Mouse (Mus musculus): ENCODE results near the gene Reps1. TPM values are rescaled to one million over a fixed set of nuclear protein-coding genes. Genes with fewer than 3 reads are reported as not detected.
"Not testable (repeated sequence)": the region's sequence is repeated elsewhere in the genome, so short reads cannot be mapped to it uniquely, and the experiment has no call there.

Reps1 gene
- polyA plus RNA-seq, 1 experiment from 2014 or later, result 40.3 TPM

GRCm38 (mm10) chr10:18138853-18139503, 83.3 kb downstream of the Reps1 start:
- not testable (repeated sequence) for H3K9me3 ChIP-seq (ENCODE audit: control insufficient read depth, low read length); H3K4me3 ChIP-seq (ENCODE audit: low read depth, low read length); H3K36me3 ChIP-seq (ENCODE audit: control insufficient read depth, insufficient read depth, low read length); DNase-seq (ENCODE audit: low spot score); H3K27ac ChIP-seq (ENCODE audit: low read depth, low read length); H3K27me3 ChIP-seq (ENCODE audit: control insufficient read depth, insufficient read depth, low read length); H3K4me1 ChIP-seq (ENCODE audit: control insufficient read depth, insufficient read depth, low read length); H3K9ac ChIP-seq (ENCODE audit: low read length); H3K4me2 ChIP-seq (ENCODE audit: low read depth)
- peak; percentile 23; the same call in 1 of the 2 replicates for ATAC-seq (ENCODE audit: insufficient read depth, low FRiP score, low TSS enrichment)
- WGBS, result 79% methylated on average over 10 of the region's 26 CpGs

- DNase-seq (ENCODE audit: low spot score), result no peak
- 89% methylated on average over 5 of the region's 5 CpGs for WGBS
- H3K27ac ChIP-seq (ENCODE audit: low read depth, low read length), result no peak overlapping the region
Measured at GRCm38 (mm10) chr10:18139615-18140014, 84.0 kb downstream of the Reps1 start.

GRCm38 (mm10) chr10:18141389-18141788, 85.7 kb downstream of the Reps1 start:
- Histone ChIP-seq H3K4me3 (ENCODE audit: low read depth, low read length) (no peak overlapping the region), H3K36me3 (ENCODE audit: control insufficient read depth, insufficient read depth, low read length) (no peaks in the 10 kb centered on the region), H3K9me3 (ENCODE audit: control insufficient read depth, low read length) (no peaks in the 10 kb centered on the region), H3K27ac (ENCODE audit: low read depth, low read length) (no peak overlapping the region), H3K4me2 (ENCODE audit: low read depth) (no peak overlapping the region), H3K4me1 (ENCODE audit: control insufficient read depth, insufficient read depth, low read length) (no peaks in the 10 kb centered on the region), H3K9ac (ENCODE audit: low read length) (no peak overlapping the region), H3K27me3 (ENCODE audit: control insufficient read depth, insufficient read depth, low read length) (no peaks in the 10 kb centered on the region)
- WGBS, result 91% methylated on average over 2 of the region's 2 CpGs
- DNase-seq (ENCODE audit: low spot score), result no peak
- ATAC-seq (ENCODE audit: insufficient read depth, low FRiP score, low TSS enrichment), result no peak

More at GRCm38 (mm10) chr10:18139615-18140014, 84.0 kb downstream of the Reps1 start:
- Histone ChIP-seq H3K4me2 (ENCODE audit: low read depth) (peak overlapping the region; percentile 17), H3K9ac (ENCODE audit: low read length) (no peak overlapping the region), H3K27me3 (ENCODE audit: control insufficient read depth, insufficient read depth, low read length) (no peaks in the 10 kb centered on the region), H3K4me3 (ENCODE audit: low read depth, low read length) (no peak overlapping the region), H3K36me3 (ENCODE audit: control insufficient read depth, insufficient read depth, low read length) (no peaks in the 10 kb centered on the region), H3K9me3 (ENCODE audit: control insufficient read depth, low read length) (no peaks in the 10 kb centered on the region), H3K4me1 (ENCODE audit: control insufficient read depth, insufficient read depth, low read length) (no peaks in the 10 kb centered on the region)
- 0 out of 2 replicates have a peak, but pooled peaks have one; percentile 38 for ATAC-seq (ENCODE audit: insufficient read depth, low FRiP score, low TSS enrichment)

GRCm38 (mm10) chr10:18142231-18142630, 86.6 kb downstream of the Reps1 start:
- no peak overlapping the region for H3K4me3 ChIP-seq (ENCODE audit: low read depth, low read length)
- no peaks in the 10 kb centered on the region for H3K36me3 ChIP-seq (ENCODE audit: control insufficient read depth, insufficient read depth, low read length)
- WGBS, result 84% methylated on average over 6 of the region's 6 CpGs
- ATAC-seq (ENCODE audit: insufficient read depth, low FRiP score, low TSS enrichment) (no peak), DNase-seq (ENCODE audit: low spot score) (no peak)
- no peaks in the 10 kb centered on the region for H3K4me1 ChIP-seq (ENCODE audit: control insufficient read depth, insufficient read depth, low read length)
- H3K9ac ChIP-seq (ENCODE audit: low read length), result no peak overlapping the region
- H3K27me3 ChIP-seq (ENCODE audit: control insufficient read depth, insufficient read depth, low read length), result no peaks in the 10 kb centered on the region
- H3K9me3 ChIP-seq (ENCODE audit: control insufficient read depth, low read length), result no peaks in the 10 kb centered on the region
- no peak overlapping the region for H3K4me2 ChIP-seq (ENCODE audit: low read depth)
- no peak overlapping the region for H3K27ac ChIP-seq (ENCODE audit: low read depth, low read length)

- H3K4me1 ChIP-seq (ENCODE audit: control insufficient read depth, insufficient read depth, low read length), result no peaks in the 10 kb centered on the region
- H3K4me3 ChIP-seq (ENCODE audit: low read depth, low read length), result no peak overlapping the region
- no peak overlapping the region for H3K27ac ChIP-seq (ENCODE audit: low read depth, low read length)
- ATAC-seq (ENCODE audit: insufficient read depth, low FRiP score, low TSS enrichment) (no peak), DNase-seq (ENCODE audit: low spot score) (no peak)
- H3K9ac ChIP-seq (ENCODE audit: low read length), result no peak overlapping the region
- no peak overlapping the region for H3K4me2 ChIP-seq (ENCODE audit: low read depth)
- WGBS, result 84% methylated on average over 3 of the region's 3 CpGs
- no peaks in the 10 kb centered on the region for H3K36me3 ChIP-seq (ENCODE audit: control insufficient read depth, insufficient read depth, low read length)
- no peaks in the 10 kb centered on the region for H3K27me3 ChIP-seq (ENCODE audit: control insufficient read depth, insufficient read depth, low read length)
- H3K9me3 ChIP-seq (ENCODE audit: control insufficient read depth, low read length), result no peaks in the 10 kb centered on the region
Measured at GRCm38 (mm10) chr10:18147224-18147623, 91.6 kb downstream of the Reps1 start.

GRCm38 (mm10) chr10:18162435-18162971, 106.8 kb downstream of the Reps1 start:
- Histone ChIP-seq H3K27me3 (ENCODE audit: control insufficient read depth, insufficient read depth, low read length) (no peaks in the 10 kb centered on the region), H3K9me3 (ENCODE audit: control insufficient read depth, low read length) (no peaks in the 10 kb centered on the region), H3K4me2 (ENCODE audit: low read depth) (no peak overlapping the region), H3K9ac (ENCODE audit: low read length) (no peak overlapping the region), H3K36me3 (ENCODE audit: control insufficient read depth, insufficient read depth, low read length) (no peaks in the 10 kb centered on the region), H3K4me3 (ENCODE audit: low read depth, low read length) (no peak overlapping the region), H3K27ac (ENCODE audit: low read depth, low read length) (no peak overlapping the region), H3K4me1 (ENCODE audit: control insufficient read depth, insufficient read depth, low read length) (no peaks in the 10 kb centered on the region)
- no peak for ATAC-seq (ENCODE audit: insufficient read depth, low FRiP score, low TSS enrichment)
- no peak for DNase-seq (ENCODE audit: low spot score)
- WGBS, result 87% methylated on average over 7 of the region's 7 CpGs

Other genes with a start within 250 kb of the Reps1 start
- 3.6 and 4.1 TPM in 2 replicates for gene Heca, start 107.8 kb upstream of the Reps1 start, polyA plus RNA-seq (2014; fragmentation: Nextera tagmentation; extraction: Ambion mirVana)
- gene Abracl, start 32.6 kb upstream of the Reps1 start, polyA plus RNA-seq (2014; fragmentation: Nextera tagmentation; extraction: Ambion mirVana), result 179 and 181 TPM in 2 replicates
- gene Ect2l, start 155.0 kb downstream of the Reps1 start, polyA plus RNA-seq (2014; fragmentation: Nextera tagmentation; extraction: Ambion mirVana), result 0.29 TPM in 1 of 2 replicates, not detected in the other
- 7.4 and 7.7 TPM in 2 replicates for gene Ccdc28a, start 179.1 kb downstream of the Reps1 start, polyA plus RNA-seq (2014; fragmentation: Nextera tagmentation; extraction: Ambion mirVana)